Mouse (Mus musculus): ENCODE measurements around the gene Zzef1.
A peak's percentile ranks its signal among the peaks of the same experiment; 100 is the strongest.

Gene Zzef1

GRCm38 (mm10) chr11:72953440-72954151 lies 157.6 kb downstream of the Zzef1 start:
- no peak for DNase-seq (ENCODE audit: low read depth in 2 of 2, low spot score in 2 of 2)

- DNase-seq (ENCODE audit: low read depth in 2 of 2, low spot score in 2 of 2) = no peak
Observed at GRCm38 (mm10) chr11:72954216-72954615, 158.2 kb downstream of the Zzef1 start.

GRCm38 (mm10) chr11:72955339-72955974 lies 159.4 kb downstream of the Zzef1 start:
- no peak for DNase-seq (ENCODE audit: low read depth in 2 of 2, low spot score in 2 of 2)

- DNase-seq (ENCODE audit: low read depth in 2 of 2, low spot score in 2 of 2) = no peak
Observed at GRCm38 (mm10) chr11:72957318-72957717, 161.3 kb downstream of the Zzef1 start.

- no peak for DNase-seq (ENCODE audit: low read depth in 2 of 2, low spot score in 2 of 2)
Observed at GRCm38 (mm10) chr11:72959924-72960679, 164.1 kb downstream of the Zzef1 start.

- peak in 1 of 2 experiments; percentile 15 for DNase-seq (ENCODE audit: low read depth in 2 of 2, low spot score in 2 of 2)
Observed at GRCm38 (mm10) chr11:72960723-72961071, 164.7 kb downstream of the Zzef1 start.

- DNase-seq (ENCODE audit: low read depth in 2 of 2, low spot score in 2 of 2) = peak; percentile 67 to 76
Observed at GRCm38 (mm10) chr11:72961072-72961980, 165.3 kb downstream of the Zzef1 start, which contains the start of gene Atp2a3. Gene Atp2a3, plus strand, starts transcription at chr11:72961169.

- no peak for DNase-seq (ENCODE audit: low read depth in 2 of 2, low spot score in 2 of 2)
Observed at GRCm38 (mm10) chr11:72962378-72962777, 166.4 kb downstream of the Zzef1 start.

GRCm38 (mm10) chr11:72963058-72963788 lies 167.2 kb downstream of the Zzef1 start:
- DNase-seq (ENCODE audit: low read depth in 2 of 2, low spot score in 2 of 2) = no peak

- DNase-seq (ENCODE audit: low read depth in 2 of 2, low spot score in 2 of 2) = no peak
Observed at GRCm38 (mm10) chr11:72963789-72964294, 167.8 kb downstream of the Zzef1 start.

GRCm38 (mm10) chr11:72974995-72975503 lies 179.0 kb downstream of the Zzef1 start:
- no peak for DNase-seq (ENCODE audit: low read depth in 2 of 2, low spot score in 2 of 2)

Measured in CD8-positive naive resting alpha-beta T cell, adult 2 months (primary cell).